Mouse (Mus musculus): ENCODE data around the gene Hist1h3a. TPM values are rescaled to one million over a fixed set of nuclear protein-coding genes. Genes with fewer than 3 reads are reported as not detected.
A peak's percentile ranks its signal among the peaks of the same experiment; 100 is the strongest.

Hist1h3a gene
- total RNA-seq, 2 experiments from 2014 or later = 37.3 to 46.3 TPM

- DNase-seq = no peak
Observed at GRCm38 (mm10) chr13:23757921-23758320, 4.3 kb downstream of the Hist1h3a start.

DNA sequence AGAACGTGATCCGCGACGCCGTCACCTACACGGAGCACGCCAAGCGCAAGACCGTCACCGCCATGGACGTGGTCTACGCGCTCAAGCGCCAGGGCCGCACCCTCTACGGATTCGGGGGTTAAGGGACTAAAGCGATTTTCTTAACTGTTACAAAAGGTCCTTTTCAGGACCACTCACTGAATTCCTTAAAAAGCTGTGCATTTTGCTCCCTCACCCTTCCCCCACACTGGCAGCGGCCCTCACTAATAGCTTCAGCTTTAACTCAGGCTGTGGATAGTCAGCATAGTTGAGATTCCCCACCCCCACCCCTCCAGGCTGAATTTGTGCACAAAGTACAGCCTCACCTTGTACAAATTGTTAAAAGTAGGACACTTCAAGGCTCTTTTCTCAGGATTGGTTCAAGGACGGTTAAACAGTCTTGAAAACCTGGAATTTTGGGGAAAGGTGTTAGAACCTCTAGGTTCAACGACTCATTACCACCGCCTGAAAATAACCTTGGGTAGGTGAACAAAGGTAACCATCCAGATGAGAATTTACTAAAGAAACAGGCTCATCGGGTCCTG, 4.9 kb downstream of the Hist1h3a start:
- no peak for DNase-seq

- DNase-seq = peak; percentile 82
Observed at GRCm38 (mm10) chr13:23756790-23757189, 5.4 kb downstream of the Hist1h3a start, which contains the start of gene Hist1h4b. TSS of gene Hist1h4b (plus strand) at chr13:23757013.

- DNase-seq = no peak
Observed at GRCm38 (mm10) chr13:23755000-23755399, 7.2 kb downstream of the Hist1h3a start.

DNA sequence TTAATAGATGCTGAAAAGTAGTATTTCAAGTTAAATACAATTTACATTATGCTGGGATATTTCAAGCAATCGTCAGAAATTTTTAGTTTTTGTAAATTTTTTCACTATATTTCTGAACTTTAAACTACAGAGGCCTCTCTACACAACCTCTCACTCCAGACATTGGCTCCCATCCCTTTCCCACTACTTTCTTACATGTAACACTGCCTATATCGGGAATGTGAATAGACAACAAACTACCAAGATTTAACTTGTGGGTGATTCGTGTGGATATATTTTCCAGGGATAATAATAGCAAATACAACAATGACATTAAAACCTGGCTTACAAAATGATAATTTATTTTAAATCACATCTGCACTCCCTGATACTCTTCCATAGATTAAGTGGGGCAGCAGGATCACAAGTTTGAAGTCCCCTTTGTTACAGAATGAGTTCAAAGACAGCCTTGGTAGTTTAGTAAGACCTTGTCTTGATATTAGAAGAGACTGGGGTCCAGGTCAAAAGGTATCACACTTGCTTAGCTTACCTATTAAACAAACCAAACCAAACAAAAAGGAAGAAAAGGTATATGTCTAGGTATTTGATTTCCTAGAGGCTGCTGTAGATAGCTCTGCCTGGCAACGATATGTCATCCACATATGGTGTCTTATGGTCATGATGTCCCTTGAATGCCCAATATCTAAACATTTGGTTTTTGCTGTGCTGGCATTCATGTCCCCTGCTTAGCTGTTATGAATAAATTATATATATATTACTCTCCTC, 8.7 kb downstream of the Hist1h3a start:
- DNase-seq = no peak

- DNase-seq = no peak
Observed at GRCm38 (mm10) chr13:23752742-23753172, 9.4 kb downstream of the Hist1h3a start.

DNA sequence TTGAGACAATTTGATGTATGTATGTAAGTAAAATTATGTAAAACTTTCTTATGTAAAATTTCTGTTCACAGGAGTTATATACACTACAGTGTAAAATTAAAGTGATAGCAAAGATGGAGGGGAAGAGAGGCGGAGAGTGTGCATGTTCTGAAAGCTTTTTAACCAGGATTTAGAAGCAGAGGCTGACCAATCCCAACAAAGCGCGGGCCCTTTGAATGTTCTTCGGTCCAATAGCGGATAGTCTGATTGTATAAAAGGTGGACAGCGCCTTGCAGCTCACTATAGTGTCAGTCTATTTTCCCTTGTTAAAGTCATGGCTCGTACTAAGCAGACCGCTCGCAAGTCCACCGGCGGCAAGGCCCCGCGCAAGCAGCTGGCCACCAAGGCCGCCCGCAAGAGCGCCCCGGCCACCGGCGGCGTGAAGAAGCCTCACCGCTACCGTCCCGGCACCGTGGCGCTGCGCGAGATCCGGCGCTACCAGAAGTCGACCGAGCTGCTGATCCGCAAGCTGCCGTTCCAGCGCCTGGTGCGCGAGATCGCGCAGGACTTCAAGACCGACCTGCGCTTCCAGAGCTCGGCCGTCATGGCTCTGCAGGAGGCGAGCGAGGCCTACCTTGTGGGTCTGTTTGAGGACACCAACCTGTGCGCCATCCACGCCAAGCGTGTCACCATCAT, 10.0 kb downstream of the Hist1h3a start, which contains the start of gene Hist1h3b:
Gene Hist1h3b, plus strand, starts transcription at position 201 of the 675 bp plus-strand sequence.
- peak; percentile 85 to 86 for DNase-seq

GRCm38 (mm10) chr13:23751478-23751956, 10.7 kb downstream of the Hist1h3a start:
- DNase-seq = no peak

- peak; percentile 41 to 43 for DNase-seq
Observed at GRCm38 (mm10) chr13:23750839-23751477, 11.2 kb downstream of the Hist1h3a start, which contains the start of gene Hist1h2ab. TSS of gene Hist1h2ab (plus strand) at chr13:23751126.

DNA sequence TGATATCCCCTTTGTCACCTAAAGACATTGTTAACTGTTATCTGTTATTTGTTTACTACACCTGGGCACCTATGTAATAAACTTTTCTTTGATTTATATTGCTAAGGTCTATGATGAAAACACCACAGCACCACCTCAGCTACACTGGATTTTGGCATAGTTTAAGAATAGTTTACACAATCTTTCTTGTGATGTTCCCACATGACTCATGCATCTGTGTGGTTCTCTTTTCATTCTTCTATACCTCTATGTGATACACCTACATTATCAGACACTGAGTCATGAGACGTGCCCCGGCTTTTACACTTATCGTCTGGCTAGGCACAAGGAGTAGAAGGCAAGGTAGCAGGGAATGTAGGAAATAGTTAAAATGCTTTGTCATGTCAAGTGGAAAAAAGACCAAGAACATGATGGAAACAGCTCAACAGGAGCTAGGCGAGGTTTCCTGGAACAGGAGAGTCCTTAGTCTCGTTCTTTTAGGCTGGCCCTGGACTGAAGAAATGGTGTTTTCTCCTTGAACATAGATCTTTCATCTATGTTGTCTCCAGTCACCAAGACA, 12.5 kb downstream of the Hist1h3a start:
- no peak for DNase-seq

GRCm38 (mm10) chr13:23747892-23748288, 14.3 kb downstream of the Hist1h3a start:
- no peak for DNase-seq

GRCm38 (mm10) chr13:23747081-23747891, 14.9 kb downstream of the Hist1h3a start:
- no peak for DNase-seq

- DNase-seq = peak; percentile 74 to 76
Observed at GRCm38 (mm10) chr13:23746201-23747080, 15.7 kb downstream of the Hist1h3a start, which contains the start of gene Hist1h2bb. TSS of gene Hist1h2bb (plus strand) at chr13:23746734.

- peak; percentile 60 to 74 for DNase-seq
Observed at GRCm38 (mm10) chr13:23745381-23746161, 16.6 kb downstream of the Hist1h3a start, which contains the start of gene Hist1h3c. TSS of gene Hist1h3c (minus strand) at chr13:23745602.

GRCm38 (mm10) chr13:23744421-23745380, 17.5 kb downstream of the Hist1h3a start:
- no peak for DNase-seq

DNA sequence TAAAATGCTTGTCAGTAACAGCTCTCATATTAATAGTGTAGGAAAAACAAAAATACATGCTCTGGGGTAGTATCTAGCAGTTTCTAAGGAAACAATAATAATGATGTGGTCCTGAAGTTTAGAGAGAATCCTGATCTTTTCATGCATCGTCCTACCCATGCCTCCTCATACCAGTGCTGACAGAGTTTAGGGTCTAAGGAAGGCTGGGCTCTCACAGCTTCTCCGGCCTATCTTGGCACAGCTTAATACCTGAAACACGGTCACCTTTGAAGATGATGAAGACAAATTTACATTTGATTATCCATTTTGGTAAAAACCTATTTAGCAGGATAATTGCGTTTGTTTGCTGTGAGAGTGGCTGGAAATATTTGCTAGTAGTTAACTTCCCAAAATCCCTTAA, 18.2 kb downstream of the Hist1h3a start:
- DNase-seq = no peak

GRCm38 (mm10) chr13:23743215-23743614, 19.0 kb downstream of the Hist1h3a start:
- DNase-seq = no peak

DNA sequence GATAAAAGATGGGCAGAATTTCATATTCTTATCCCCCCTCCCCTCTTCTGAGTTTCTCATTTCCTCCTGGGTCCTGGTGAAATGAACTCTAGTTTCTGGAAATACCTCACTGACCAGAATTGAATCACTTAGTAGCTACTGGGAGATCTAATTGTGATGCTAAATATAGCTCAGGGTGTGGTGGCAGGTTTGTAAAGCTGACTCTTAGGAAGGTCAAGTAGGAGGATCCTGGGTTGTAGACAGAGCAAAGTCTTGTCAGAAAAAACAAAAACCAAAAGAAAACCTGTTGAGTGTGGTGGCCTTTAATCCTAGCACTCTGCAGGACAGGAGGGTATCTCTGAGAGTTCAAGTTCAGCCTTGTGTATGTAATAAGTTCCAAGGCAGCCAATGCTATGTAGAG, 20.2 kb downstream of the Hist1h3a start:
- DNase-seq = no peak
